Mouse (Mus musculus): Measurements from ENCODE around the gene Tnpo2.

The Tnpo2 gene

DNA sequence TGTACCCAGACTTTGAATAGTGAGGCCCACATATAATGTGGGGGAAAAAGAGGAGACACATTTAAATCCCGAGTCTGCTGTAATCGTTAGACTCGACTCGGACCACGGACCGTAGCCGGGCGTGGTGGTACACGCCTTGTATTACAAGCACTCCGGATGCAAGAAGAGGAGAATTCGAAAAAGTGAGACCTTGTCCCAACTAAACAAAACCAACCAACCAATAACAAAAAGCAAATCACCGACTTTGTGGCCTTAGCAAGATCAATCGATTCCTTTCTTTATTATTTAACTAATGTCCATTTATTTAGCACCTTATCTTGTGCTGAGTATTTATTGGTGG, 9.2 kb upstream of the Tnpo2 start:
- peak; percentile 32 for DNase-seq (ENCODE audit: low read depth, low spot score)

DNA sequence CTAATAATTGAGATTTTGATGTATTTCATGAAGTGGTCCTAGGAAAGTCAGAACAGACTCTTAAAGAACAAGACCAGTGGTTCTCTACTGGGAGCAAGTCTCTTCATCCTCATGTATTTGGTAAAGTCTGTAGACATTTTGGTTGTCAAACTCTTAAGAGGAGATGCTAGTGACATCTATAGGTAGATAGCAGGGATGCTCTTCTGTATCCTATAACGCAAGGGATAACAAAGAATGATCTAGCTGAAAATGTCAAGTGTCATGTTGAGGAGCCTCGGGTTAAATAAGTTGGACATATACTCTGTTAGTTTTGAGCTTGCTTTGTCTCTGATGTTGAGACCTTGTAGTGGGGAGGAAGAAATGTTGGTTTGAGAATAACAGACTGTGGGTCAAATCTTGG, 8.8 kb upstream of the Tnpo2 start:
- no peak for DNase-seq (ENCODE audit: low read depth, low spot score)

DNA sequence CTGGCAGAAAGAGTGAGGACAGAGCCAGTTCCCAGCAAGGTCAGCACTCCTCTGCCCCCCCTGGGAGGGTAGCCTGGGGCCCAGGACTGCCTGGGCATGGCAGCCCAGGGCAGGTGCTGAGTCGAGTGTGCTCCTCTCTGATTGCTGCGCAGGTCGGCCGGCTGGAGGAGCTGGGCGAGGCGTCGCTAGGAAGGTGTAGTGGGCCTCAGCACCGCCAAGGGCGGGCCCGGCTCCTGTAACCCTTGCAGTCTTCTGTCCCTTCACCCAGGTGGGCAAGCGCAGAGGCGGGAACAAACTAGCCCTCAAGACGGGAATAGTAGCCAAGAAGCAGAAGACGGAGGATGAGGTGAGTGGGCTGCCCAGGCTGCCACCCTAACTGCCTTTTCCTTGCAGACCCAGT, 7.4 kb upstream of the Tnpo2 start:
- no peak for DNase-seq (ENCODE audit: low read depth, low spot score)

DNA sequence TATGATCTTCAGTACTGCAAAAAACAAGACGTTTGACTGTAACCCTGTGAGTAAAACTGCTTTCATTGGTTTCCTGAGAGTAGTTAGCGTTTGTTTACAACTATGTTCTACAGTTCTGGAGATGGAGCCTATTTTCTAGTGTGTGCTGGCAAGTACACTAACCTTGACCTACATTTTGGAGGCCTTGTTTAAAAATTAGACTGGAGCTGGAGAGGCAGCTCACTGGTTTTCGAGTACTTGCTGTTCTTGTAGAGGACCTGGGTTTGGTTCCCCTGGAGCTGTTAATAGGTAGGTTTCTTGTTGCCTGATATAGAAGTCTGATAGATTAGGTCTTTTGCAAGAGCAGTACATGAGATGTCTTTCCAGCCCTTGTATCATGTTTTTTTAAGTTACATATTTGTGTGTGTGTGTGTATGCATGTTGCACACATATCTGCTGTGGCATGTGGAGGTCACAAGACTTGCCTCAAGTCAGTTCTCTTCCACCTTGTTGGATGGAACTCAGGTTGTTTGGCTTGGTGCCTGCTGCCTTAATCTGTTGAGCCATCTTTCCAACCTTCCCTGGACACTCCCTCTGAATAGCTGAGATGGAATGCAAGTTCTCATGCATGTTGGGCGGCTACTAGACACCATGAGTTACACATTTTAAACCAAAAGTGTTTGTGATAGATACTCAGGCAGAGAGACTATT, 3.9 kb upstream of the Tnpo2 start:
- DNase-seq (ENCODE audit: low read depth, low spot score), result no peak

DNA sequence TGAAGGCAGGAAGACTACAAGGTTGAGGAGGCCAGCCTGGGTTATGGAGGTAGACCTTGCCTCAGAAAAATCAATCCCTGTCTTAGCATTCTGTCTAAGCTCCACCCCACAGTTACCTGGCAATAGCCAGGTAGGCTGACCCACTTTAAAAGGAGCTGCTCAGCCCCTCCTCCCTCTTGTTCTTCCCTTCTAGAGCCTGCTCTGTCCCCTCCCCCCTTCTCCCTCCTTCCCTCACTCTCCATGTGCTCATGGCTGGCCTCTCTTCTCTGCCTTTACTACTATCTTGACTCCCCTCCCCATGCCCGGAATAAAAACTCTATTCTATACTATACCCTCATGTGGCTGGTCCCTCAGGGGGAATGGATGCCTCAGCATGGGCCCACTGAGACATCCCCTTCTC, 2.8 kb upstream of the Tnpo2 start:
- no peak for DNase-seq (ENCODE audit: low read depth, low spot score)

DNA sequence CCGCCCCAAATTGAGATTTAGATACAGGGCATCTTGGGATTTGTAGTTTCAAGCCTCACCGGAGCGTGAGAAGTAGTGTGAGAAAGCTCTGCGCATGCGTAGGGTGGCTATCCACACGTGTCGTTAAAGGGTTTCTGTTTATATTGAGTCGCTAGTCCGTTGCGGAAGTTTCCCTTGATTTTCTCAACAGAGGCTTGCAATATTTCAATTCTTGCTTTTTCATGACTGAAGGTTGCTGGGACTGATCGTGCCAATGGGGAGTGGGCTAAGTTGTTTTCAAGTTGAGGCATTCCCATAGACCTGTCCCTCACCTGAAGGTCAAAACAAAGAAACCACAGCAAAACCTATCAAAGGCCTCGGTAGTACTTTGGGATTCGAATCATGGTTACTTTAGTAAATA, 2.0 kb upstream of the Tnpo2 start:
- peak; percentile 54 for DNase-seq (ENCODE audit: low read depth, low spot score)

DNA sequence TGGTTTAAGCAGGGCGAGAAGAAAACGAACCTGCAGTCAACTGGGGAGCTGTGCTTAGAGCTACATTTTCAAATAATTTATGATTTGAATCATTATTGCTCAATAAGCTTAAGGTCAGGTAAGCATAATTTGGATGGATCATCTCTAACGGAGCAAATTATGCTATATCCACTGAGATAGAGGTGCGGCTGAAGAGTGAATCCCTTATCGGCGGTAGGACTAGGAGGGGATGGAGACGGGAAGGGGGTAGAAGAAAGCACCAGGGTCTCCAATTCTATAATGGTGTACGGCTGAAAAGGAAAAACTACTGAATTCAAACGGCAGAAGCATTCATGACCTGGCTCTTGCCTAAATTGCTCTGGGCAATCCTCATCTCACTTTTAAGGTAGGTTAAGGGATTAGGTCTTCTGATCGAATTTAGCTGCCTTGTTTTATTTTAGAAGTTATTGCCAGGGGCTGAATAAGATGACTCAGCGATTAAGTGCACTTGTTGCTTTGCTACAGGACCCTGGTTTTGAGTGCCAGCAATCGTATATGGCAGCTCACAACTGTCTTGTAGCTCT, 1.5 kb upstream of the Tnpo2 start:
- DNase-seq (ENCODE audit: low read depth, low spot score), result peak; percentile 22

DNA sequence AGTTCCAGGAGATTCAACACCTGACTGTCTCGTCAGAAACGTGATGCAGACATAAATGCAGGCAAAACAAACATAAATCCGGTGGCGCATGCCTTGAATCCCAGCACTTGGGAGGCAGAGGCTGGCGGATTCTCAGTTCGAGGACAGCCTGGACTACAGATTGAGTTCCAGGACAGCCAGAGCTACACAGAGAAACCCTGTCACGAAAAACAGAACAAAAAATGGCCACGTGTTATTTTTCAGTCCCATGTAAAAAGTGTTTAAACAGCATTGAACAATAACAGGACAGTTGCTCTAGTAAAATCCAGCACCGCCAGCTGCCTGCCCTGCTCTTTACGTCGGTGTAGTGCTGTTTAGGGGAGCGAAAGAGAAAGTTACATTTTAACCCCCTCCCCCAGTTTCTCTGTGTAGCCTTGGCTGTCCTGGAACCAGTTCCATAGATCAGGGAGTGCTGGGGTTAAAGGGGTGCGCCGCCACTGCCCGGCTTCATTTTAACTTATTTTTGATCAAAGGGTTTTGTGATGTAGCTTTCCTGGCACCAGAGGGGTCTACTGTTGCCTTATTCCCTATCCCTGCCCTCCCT, 896 bp upstream of the Tnpo2 start:
- peak; percentile 19 for DNase-seq (ENCODE audit: low read depth, low spot score)

DNA sequence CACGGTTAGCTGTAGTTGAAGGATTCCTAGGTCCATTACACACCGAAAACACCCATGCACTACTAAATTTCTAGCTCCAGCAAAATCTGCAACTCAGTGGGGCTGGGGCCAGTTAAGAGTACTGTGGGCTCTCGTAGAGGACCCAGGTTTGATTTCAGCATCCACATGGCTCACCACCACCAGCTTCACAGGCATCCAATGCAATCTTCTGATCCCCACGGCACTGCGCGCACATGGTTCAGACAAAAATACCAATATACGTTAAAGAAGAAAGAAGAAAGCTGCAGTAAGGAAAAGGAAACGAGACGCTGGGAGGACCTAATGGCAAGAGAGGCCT, 366 bp upstream of the Tnpo2 start:
- no peak for DNase-seq (ENCODE audit: low read depth, low spot score)

DNA sequence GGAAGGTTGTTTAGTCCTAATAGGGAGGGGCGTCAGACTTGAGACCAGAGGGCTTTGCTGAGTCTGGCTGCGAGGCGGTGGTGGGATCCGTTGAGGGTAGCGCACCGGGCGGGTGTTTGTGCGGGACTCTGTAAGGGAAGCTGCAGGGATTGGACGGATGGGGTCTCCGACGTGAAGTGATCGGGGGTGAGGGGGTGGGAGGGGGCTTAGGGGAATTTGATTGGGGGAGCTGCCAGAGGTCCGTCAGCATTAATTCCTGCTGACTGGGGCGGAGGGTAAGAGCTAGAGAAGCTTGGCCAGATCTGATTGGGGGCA, 608 bp downstream of the Tnpo2 start:
- DNase-seq (ENCODE audit: low read depth, low spot score), result no peak

DNA sequence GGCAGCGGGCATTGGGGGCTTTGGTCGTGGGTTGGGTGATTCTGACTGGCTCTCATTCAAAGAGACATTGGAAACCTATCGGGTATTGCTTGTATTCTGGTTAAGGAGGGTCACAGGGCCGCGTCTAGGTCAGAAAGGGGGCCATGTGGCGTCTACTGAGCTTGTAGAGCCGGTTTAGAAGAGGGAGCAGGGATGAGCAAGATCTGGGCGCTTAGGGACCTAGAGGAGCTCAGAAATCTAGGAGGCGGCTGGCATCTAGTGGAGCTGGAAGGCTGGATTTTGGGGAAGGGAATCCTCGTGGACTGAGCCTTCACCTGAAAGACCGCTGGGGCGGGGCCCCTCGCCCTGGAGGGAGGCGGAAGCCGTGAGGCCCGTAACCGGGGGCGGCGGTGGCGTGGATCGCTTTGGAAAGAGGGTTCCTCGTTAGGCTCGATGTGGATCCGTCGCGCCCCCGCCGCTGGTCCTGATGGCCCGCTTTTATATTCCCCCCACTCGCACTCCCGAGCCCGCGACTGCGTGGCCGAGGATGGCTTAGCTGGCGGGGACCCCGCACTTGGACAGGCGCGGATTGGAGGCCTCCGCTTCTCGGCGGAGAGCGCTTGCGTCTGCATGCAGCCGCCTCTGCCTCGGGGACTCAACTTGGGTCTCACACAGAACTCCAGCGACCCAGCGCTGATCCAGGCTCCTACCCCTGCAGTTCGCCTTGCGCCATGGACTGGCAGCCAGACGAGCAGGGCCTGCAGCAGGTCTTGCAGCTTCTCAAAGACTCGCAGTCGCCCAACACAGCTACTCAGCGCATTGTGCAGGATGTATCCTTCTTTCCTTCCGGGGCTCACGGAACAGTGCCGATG, 1.2 kb downstream of the Tnpo2 start:
- DNase-seq (ENCODE audit: low read depth, low spot score), result peak; percentile 47

DNA sequence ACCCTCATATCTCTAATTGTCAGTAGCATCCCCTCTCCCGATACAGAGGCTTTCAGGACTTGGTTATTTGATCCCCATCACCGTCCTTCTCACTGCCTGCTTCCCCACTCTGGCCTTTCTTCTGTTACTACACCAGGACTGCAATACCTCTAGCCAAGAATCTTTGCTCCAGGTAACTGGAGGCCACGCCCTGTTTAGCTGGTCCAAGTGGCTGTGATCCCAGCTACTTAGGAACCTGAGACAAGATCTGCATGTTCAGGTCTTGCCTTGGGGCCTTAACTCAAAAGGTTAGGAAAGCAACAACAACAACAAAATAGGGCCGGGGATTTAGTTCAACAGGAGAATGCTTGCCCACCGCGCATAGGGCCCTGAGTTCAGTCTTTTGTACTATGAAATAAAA, 6.9 kb downstream of the Tnpo2 start:
- DNase-seq (ENCODE audit: low read depth, low spot score), result no peak

DNA sequence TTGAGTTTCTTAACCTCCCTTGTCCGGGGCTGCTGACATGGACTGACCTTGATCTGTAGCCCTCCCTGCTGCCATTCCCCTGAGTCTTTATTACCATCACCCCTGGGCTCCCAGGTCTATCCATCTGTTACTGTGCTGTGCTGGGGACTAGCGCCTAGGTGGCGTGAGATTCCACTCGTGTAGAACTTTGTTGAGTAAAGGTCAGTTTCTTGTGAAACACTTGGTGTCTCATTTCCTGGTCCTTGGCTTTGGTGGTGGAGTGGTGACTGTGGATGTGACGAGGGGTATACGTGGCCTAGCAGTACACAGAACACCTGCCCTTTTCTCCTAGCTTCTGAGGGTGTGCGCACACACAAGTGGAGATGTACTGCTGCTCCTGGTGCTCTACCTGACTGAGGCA, 20.7 kb downstream of the Tnpo2 start:
- no peak for DNase-seq (ENCODE audit: low read depth, low spot score)

DNA sequence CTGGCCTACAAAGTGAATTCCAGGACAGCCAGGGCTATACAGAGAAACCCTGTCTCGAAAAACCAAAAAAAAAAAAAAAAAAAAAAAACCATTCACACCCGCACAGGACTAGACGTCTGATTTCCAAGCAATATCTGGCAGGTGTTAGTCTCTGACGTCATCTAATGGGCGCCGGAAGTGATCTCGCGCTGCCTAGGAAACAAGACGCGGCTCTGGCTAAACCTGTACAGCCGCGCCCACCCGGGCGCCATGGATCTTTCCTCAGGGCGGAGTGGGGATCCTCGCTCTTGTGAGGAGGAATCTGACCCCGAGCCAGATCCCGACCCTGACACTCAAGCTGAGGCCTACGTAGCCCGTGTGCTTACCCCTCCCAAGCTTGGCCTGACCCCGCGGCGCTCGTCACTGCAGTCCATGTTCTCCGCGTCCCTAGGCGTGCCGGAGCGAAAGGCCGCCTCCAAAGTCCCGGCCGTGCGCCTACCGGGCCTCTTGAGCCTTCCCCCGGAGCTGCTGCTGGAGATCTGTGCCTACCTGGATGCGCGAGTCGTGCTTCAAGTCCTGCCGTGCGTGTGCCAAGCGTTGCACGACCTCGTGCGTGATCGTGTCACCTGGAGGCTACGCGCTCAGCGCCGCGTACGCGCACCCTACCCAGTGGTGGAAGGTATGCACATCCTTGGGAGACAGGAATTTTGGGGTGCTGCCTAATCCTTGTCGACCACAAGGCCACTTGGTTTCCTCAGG, 23.3 kb downstream of the Tnpo2 start, which contains the start of gene Fbxw9:
Gene Fbxw9, plus strand, starts transcription at position 177 of the 738 bp plus-strand sequence.
- peak; percentile 72 for DNase-seq (ENCODE audit: low read depth, low spot score)

DNA sequence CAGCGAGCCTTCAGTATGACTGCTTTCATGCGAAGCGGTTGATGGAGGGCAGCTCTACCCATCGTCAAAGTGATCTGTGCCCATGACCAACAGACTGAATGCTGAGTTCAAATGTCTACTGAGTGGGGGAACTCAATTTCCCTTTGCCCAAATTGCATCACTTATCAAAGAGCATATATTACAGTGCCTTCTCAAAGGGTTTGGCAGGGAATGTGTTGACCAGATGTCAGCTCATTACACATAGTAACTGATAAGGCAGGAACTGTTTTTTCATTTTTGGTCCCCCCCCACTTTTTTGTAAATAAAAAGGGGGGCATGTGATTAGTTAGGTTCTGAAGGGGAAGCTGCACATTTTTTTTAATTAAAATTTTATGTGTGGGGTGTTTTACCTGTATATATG, 25.9 kb downstream of the Tnpo2 start:
- no peak for DNase-seq (ENCODE audit: low read depth, low spot score)

DNA sequence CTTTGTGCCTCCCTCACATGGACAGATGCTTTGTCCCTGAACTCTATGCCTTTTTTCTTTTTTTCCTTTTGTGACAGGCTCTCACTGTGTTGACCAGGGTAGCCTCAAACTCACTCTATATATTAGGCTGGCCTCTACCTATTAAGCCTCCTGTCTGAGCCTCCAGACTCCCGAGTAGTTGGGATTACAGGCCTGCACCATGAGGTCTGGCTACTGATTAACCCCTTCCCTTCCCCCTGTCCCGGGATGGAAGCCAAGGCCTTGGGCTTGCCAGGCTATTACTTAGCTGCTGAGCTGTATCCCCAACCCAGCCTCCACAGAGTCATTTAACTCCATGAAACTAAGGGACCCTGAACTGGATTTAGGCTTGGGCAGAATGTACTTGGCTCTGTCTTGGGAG, 28.5 kb downstream of the Tnpo2 start:
- DNase-seq (ENCODE audit: low read depth, low spot score), result no peak

DNA sequence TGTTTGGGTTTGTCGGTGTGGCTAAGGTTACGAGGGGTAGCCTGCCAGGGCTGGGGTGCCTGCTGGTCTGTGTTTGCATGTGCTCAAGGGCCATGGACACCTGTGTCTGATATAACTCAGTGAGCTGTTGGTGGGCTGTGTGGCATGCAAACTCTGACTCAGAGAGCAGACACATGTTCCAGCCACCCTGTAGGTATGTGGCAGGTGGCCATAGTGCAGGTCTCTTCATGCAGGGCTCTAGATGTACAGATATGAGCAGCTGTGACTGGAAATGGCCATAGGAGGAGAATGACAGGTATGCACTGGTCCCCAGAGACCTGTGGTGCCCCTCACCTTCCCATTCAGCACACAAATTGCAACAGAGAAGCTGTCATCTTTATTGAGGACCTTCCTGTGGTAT, 30.4 kb downstream of the Tnpo2 start:
- no peak for DNase-seq (ENCODE audit: low read depth, low spot score)

DNA sequence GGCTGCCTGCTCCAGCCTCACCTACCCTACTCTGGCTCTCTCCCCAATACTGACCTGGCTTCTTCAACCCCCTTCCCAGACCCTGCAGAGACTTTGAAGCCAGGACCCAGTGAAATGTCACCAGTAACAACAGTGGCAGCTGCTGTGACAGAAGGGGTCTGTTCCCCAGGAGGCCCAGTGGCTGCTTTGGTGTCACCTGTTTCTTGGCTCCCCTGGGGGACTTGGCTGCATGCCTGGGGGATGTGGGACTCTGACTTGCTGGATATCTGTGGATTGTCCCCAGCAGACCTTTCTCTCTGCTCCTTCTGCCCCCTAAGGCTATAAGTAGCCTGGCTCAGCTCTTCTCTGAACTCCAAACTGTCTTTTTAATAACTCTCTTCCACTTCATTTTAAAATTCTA, 31.3 kb downstream of the Tnpo2 start, which contains the start of gene Gm5741:
Gene Gm5741, minus strand, starts transcription at position 1 of the 400 bp plus-strand sequence.
- no peak for DNase-seq (ENCODE audit: low read depth, low spot score)

DNA sequence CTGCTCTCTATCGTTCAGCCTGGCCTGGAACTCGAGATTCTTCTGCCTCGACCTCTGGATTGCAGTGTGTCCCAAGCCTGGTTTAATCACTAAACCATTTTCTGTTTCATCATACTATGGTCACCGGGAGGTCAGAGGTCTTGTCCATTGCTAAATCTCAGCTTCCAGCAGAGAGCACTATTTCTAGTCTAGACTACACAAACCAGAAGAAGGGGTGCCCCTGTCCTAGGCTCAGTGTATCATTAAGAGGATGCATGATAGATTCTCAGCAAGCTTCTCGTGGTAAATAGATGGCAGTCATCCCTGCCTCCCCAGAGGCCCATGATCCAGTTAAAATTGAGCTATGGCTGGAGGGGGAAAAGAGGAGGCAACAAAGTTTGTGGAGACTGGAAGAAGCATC, 34.3 kb downstream of the Tnpo2 start:
- DNase-seq (ENCODE audit: low read depth, low spot score), result no peak

DNA sequence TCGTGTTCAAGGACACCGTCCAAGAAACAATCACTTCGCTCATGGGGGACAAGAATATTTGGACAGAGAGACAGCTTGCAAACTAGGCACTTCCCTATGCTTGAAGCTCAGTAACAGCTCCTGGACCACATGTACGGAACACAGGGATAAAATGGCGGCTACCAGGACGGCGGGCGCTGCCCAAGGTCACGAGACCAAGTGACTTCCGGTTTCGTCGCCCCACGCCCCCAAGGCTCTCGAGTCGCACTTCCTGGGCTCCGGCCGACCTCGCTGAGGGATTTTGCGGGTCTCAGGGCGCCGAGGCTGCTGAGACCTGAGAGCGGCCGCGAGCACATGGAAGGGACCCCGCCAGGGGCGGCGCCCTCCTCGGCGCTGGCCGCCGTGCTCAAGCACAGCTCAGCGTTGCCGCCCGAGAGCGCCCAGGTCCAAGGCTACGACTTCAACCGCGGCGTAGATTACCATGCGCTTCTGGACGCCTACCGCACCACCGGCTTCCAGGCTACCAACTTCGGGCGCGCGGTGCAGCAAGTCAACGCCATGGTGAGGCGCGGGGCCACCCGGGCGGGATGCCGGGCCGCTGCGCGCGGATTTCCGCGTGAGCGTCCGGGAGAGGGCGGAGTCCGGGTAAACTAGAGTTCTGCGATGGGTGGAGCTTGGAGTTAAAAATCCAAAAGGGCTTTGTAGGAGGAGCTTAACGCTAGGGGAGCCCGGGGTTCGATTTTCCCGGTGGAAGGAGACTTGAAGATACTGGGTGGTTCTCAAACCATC, 35.0 kb downstream of the Tnpo2 start, which contains the start of gene Dhps:
Gene Dhps, plus strand, starts transcription at position 244 of the 768 bp plus-strand sequence.
- DNase-seq (ENCODE audit: low read depth, low spot score), result peak; percentile 74

DNA sequence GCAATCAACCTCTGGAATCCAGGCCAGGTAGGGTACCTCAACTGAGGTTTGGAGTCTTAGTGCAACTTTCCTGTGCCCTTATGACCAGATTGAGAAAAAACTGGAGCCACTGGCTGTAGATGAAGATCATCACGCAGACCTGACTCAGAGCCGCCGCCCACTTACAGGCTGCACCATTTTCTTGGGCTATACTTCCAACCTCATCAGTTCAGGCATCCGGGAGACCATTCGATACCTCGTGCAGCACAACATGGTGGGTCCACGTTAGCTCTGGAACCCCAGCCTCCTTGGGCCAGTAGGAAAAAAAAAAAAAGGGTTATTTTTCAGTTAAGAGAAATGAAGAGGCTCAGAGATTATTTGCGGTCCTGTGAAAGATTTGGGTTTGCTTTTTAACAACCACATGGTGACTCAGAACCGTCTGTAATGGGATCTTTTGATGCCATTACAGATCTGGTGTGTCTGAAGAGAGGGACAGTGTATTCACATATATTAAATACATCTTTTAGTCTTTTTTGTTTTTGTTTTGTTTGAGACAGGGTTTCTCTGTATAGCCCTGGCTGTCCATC, 35.7 kb downstream of the Tnpo2 start:
- DNase-seq (ENCODE audit: low read depth, low spot score), result no peak
